ENCODE assay signal across 12 mouse cellular contexts in the genomic region with DNA sequence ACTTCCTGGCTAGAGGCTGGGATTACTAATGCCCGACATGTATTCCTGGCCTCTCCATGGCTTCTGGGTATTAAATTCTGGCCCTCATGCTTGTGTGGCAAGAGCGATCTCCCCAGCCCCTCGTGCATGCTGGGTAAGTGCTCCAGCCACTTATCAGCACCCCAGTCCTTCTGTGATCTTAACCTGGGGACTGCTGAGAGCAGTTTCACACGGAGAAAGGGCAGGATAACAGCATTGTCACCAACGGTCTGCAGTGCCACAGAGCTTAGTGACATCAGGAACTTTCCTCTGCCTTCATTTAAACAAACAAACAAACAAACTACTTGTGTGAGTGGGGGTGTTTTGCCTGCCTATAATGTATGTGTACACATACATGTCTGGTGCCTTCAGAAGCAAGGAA. TPM values are rescaled to one million over a fixed set of nuclear protein-coding genes. Genes with fewer than 3 reads are reported as not detected.
DNase-seq lines count a peak whose midpoint lies in the region; ATAC-seq and TF ChIP-seq lines count a peak whose summit lies in the region.
"Had no signal": no experiment of that assay in that cellular context is flagged by ENCODE, and none has a peak within 500 bp of the region (broad histone marks: within the 10 kb centered on the region; RNA-seq: fewer than 3 reads in every experiment).

No protein-coding gene starts in this region.

- no peak overlapping the region for H3K4me3 ChIP-seq in forebrain, embryonic 13.5 days
- H3K4me3 ChIP-seq in forebrain, embryonic 16.5 days (replicated peaks; ENCODE audit: low read length), result no peak overlapping the region
- H3K4me3 ChIP-seq in kidney, embryonic 16.5 days (ENCODE audit: low read length), result no peak overlapping the region
- H3K4me3 ChIP-seq in embryonic facial prominence, embryonic 13.5 days, result no peak overlapping the region
- peak overlapping the region; percentile 10 to 16; a peak in 2 of 4 replicates for H3K4me3 ChIP-seq in liver, embryonic 14.5 days (ENCODE audit: insufficient read depth in 1 of 2, low read depth in 2 of 2, low read length in 2 of 2)
- H3K4me3 ChIP-seq in thymus, adult 2 months (ENCODE audit: control insufficient read depth, insufficient read depth, low read length), result no peak overlapping the region

- H3K4me2 ChIP-seq in forebrain, embryonic 13.5 days, result peak overlapping the region; percentile 57
- H3K4me2 ChIP-seq in forebrain, embryonic 16.5 days (ENCODE audit: low read length), result no peak overlapping the region
- peak overlapping the region; percentile 60; the same call in 1 of the 2 replicates for H3K4me2 ChIP-seq in kidney, embryonic 16.5 days (replicated peaks; ENCODE audit: low read depth, low read length)
- peak overlapping the region; percentile 66 for H3K4me2 ChIP-seq in embryonic facial prominence, embryonic 13.5 days
- peak overlapping the region; percentile 66 for H3K4me2 ChIP-seq in liver, embryonic 14.5 days (ENCODE audit: low read depth)

- no peaks in the 10 kb centered on the region for H3K36me3 ChIP-seq in forebrain, embryonic 13.5 days (ENCODE audit: poor library complexity, severe bottlenecking)
- no peaks in the 10 kb centered on the region for H3K36me3 ChIP-seq in forebrain, embryonic 16.5 days (ENCODE audit: control insufficient read depth, insufficient read depth)
- no peaks in the 10 kb centered on the region for H3K36me3 ChIP-seq in kidney, embryonic 16.5 days (ENCODE audit: insufficient read depth, low read length)
- no peaks in the 10 kb centered on the region for H3K36me3 ChIP-seq in embryonic facial prominence, embryonic 13.5 days
- no peaks in the 10 kb centered on the region for H3K36me3 ChIP-seq in liver, embryonic 14.5 days (replicated peaks; ENCODE audit: control insufficient read depth, insufficient read depth, low read depth)
- no peaks in the 10 kb centered on the region for H3K36me3 ChIP-seq in thymus, adult 2 months (ENCODE audit: control insufficient read depth, insufficient read depth, low read length)

- TF ChIP-seq POLR2A in thymus, adult 2 months (IDR thresholded peaks at IDR 0.05; ENCODE audit: control insufficient read depth, extremely low read depth, insufficient read depth, low read length, poor library complexity), result no peak

- H3K9me3 ChIP-seq in forebrain, embryonic 13.5 days (replicated peaks), result no peaks in the 10 kb centered on the region
- H3K9me3 ChIP-seq in forebrain, embryonic 16.5 days (ENCODE audit: control insufficient read depth, low read length), result no peaks in the 10 kb centered on the region
- H3K9me3 ChIP-seq in kidney, embryonic 16.5 days (ENCODE audit: low read length), result no peaks in the 10 kb centered on the region
- no peaks in the 10 kb centered on the region for H3K9me3 ChIP-seq in embryonic facial prominence, embryonic 13.5 days
- H3K9me3 ChIP-seq in liver, embryonic 14.5 days (ENCODE audit: control insufficient read depth, low read length), result no peaks in the 10 kb centered on the region

- H3K4me1 ChIP-seq in forebrain, embryonic 13.5 days, result peaks cover 17% of the 10 kb centered on the region
- peaks cover 12% of the 10 kb centered on the region for H3K4me1 ChIP-seq in forebrain, embryonic 16.5 days (replicated peaks; ENCODE audit: control insufficient read depth, insufficient read depth, low read length)
- peaks cover 27% of the 10 kb centered on the region; the same call in 1 of the 2 replicates for H3K4me1 ChIP-seq in kidney, embryonic 16.5 days (ENCODE audit: insufficient read depth, low read length)
- H3K4me1 ChIP-seq in embryonic facial prominence, embryonic 13.5 days, result peaks cover 29% of the 10 kb centered on the region
- peaks cover 3 to 14% of the 10 kb centered on the region in 2 experiments; a peak in 3 of 4 replicates for H3K4me1 ChIP-seq in liver, embryonic 14.5 days (replicated peaks; ENCODE audit: control insufficient read depth in 2 of 2, insufficient read depth in 2 of 2, low read length in 1 of 2)
- H3K4me1 ChIP-seq in thymus, adult 2 months (replicated peaks; ENCODE audit: control insufficient read depth, insufficient read depth, low read length), result peaks cover 44% of the 10 kb centered on the region

- H3K27me3 ChIP-seq in forebrain, embryonic 13.5 days, result peaks cover 57% of the 10 kb centered on the region
- peaks cover 28% of the 10 kb centered on the region for H3K27me3 ChIP-seq in forebrain, embryonic 16.5 days (replicated peaks; ENCODE audit: control insufficient read depth, insufficient read depth, low read length)
- H3K27me3 ChIP-seq in kidney, embryonic 16.5 days (ENCODE audit: insufficient read depth, low read length), result peaks cover 18% of the 10 kb centered on the region
- H3K27me3 ChIP-seq in embryonic facial prominence, embryonic 13.5 days, result peaks cover 56% of the 10 kb centered on the region
- H3K27me3 ChIP-seq in liver, embryonic 14.5 days (ENCODE audit: control insufficient read depth, insufficient read depth, low read length), result peaks cover 19% of the 10 kb centered on the region
- H3K27me3 ChIP-seq in thymus, adult 2 months (ENCODE audit: control insufficient read depth, insufficient read depth, low read length), result no peaks in the 10 kb centered on the region

- no peak for ATAC-seq in forebrain, embryonic 13.5 days
- ATAC-seq in forebrain, embryonic 16.5 days, result no peak
- no peak for ATAC-seq in kidney, embryonic 16.5 days (ENCODE audit: low FRiP score, low TSS enrichment)
- no peak for ATAC-seq in embryonic facial prominence, embryonic 13.5 days (ENCODE audit: insufficient number of reproducible peaks, insufficient read depth, low FRiP score, low TSS enrichment, low read depth)
- ATAC-seq in liver, embryonic 14.5 days (ENCODE audit: insufficient read depth), result peak; percentile 36; the same call in 1 of the 2 replicates

- WGBS in forebrain, embryonic 13.5 days, result 15% methylated on average over 5 of the region's 5 CpGs
- WGBS in forebrain, embryonic 16.5 days, result 13% methylated on average over 5 of the region's 5 CpGs
- WGBS in kidney, embryonic 16.5 days, result 11% methylated on average over 5 of the region's 5 CpGs
- 12% methylated on average over 5 of the region's 5 CpGs for WGBS in embryonic facial prominence, embryonic 13.5 days
- 7% methylated on average over 5 of the region's 5 CpGs for WGBS in liver, embryonic 14.5 days (ENCODE audit: insufficient replicate concordance)
- 83% methylated on average over 5 of the region's 5 CpGs for WGBS in thymus, adult 2 months

- H3K27ac ChIP-seq in forebrain, embryonic 13.5 days, result no peak overlapping the region
- no peak overlapping the region for H3K27ac ChIP-seq in forebrain, embryonic 16.5 days (ENCODE audit: low read length)
- no peak overlapping the region for H3K27ac ChIP-seq in kidney, embryonic 16.5 days (ENCODE audit: low read length)
- no peak overlapping the region for H3K27ac ChIP-seq in embryonic facial prominence, embryonic 13.5 days
- H3K27ac ChIP-seq in liver, embryonic 14.5 days, result no peak overlapping the region
- H3K27ac ChIP-seq in thymus, adult 2 months (ENCODE audit: control insufficient read depth, insufficient read depth, low read length), result no peak overlapping the region

- no peak for DNase-seq in kidney, postnatal 25 days
- no peak for DNase-seq in liver, embryonic 14.5 days (ENCODE audit: low read depth in 3 of 3, low spot score in 3 of 3)
- no peak for DNase-seq in thymus, adult 2 months
- DNase-seq in spleen, postnatal 10 days (ENCODE audit: low spot score in 2 of 2), result no peak
- DNase-seq: adrenal gland, postnatal 14 days; cerebellum, adult 11 months; lung, postnatal 14 days had no signal

- no peak for TF ChIP-seq CTCF in liver, embryonic 14.5 days (IDR thresholded peaks at IDR 0.05; ENCODE audit: low read depth)
- no peak for TF ChIP-seq CTCF in thymus, adult 2 months (IDR thresholded peaks at IDR 0.05; ENCODE audit: borderline replicate concordance, control insufficient read depth, extremely low read depth, insufficient read depth, low read length, poor library complexity)

- 0 out of 2 replicates have a peak, but pooled peaks have one; percentile 17 for TF ChIP-seq EP300 in liver, embryonic 14.5 days (IDR thresholded peaks at IDR 0.05; ENCODE audit: low read depth)

- no peak overlapping the region for H3K9ac ChIP-seq in forebrain, embryonic 13.5 days
- H3K9ac ChIP-seq in forebrain, embryonic 16.5 days (replicated peaks; ENCODE audit: low read depth, low read length), result no peak overlapping the region
- no peak overlapping the region for H3K9ac ChIP-seq in kidney, embryonic 16.5 days (replicated peaks; ENCODE audit: low read length)
- peak overlapping the region; percentile 61; the same call in 1 of the 2 replicates for H3K9ac ChIP-seq in embryonic facial prominence, embryonic 13.5 days
- H3K9ac ChIP-seq in liver, embryonic 14.5 days (replicated peaks), result peak overlapping the region; percentile 23

RNA-seq across cellular contexts. Expression of gene H2-DMb2, which starts 2.9 kb away (rescaled TPM):
- polyA plus RNA-seq in forebrain, embryonic 13.5 days (2015; fragmentation: Nextera tagmentation; extraction: Ambion mirVana), result 0.20 TPM in 1 of 2 replicates, not detected in the other
- polyA plus RNA-seq in forebrain, embryonic 16.5 days (2015; fragmentation: Nextera tagmentation; extraction: Ambion mirVana), result 0.43 and 0.90 TPM in 2 replicates
- 24.5 and 30.3 TPM in 2 replicates for polyA plus RNA-seq in kidney, embryonic 16.5 days (2015; fragmentation: Nextera tagmentation; extraction: Ambion mirVana)
- polyA plus RNA-seq in embryonic facial prominence, embryonic 13.5 days (2015; fragmentation: Nextera tagmentation; extraction: Ambion mirVana), result 0.67 and 1.1 TPM in 2 replicates
- 0.40 and 0.58 TPM in 2 replicates for polyA plus RNA-seq in liver, embryonic 14.5 days (2012; rRNA removed)
- 0.13 and 0.33 TPM in 2 replicates for polyA plus RNA-seq in liver, embryonic 14.5 days (2014; fragmentation: Nextera tagmentation; extraction: Ambion mirVana)
- 119 and 123 TPM in 2 replicates for polyA plus RNA-seq in thymus, adult 2 months (2012; rRNA removed)
- polyA plus RNA-seq: C2C12 had no signal

RNA-seq across cellular contexts. Expression of gene H2-DMb1, which starts 12.6 kb away (rescaled TPM):
- 0.20 TPM in 1 of 2 replicates, not detected in the other for polyA plus RNA-seq in forebrain, embryonic 13.5 days (2015; fragmentation: Nextera tagmentation; extraction: Ambion mirVana)
- 0.66 and 0.98 TPM in 2 replicates for polyA plus RNA-seq in forebrain, embryonic 16.5 days (2015; fragmentation: Nextera tagmentation; extraction: Ambion mirVana)
- polyA plus RNA-seq in kidney, embryonic 16.5 days (2015; fragmentation: Nextera tagmentation; extraction: Ambion mirVana), result 7.2 and 8.6 TPM in 2 replicates
- polyA plus RNA-seq in embryonic facial prominence, embryonic 13.5 days (2015; fragmentation: Nextera tagmentation; extraction: Ambion mirVana), result 2.0 and 2.6 TPM in 2 replicates
- 1.2 TPM in 2 replicates for polyA plus RNA-seq in liver, embryonic 14.5 days (2012; rRNA removed)
- 0.79 and 0.86 TPM in 2 replicates for polyA plus RNA-seq in liver, embryonic 14.5 days (2014; fragmentation: Nextera tagmentation; extraction: Ambion mirVana)
- polyA plus RNA-seq in thymus, adult 2 months (2012; rRNA removed), result 130 and 197 TPM in 2 replicates
- polyA plus RNA-seq: C2C12 had no signal

RNA-seq across cellular contexts. Expression of gene Brd2, which starts 17.8 kb away (rescaled TPM):
- polyA plus RNA-seq in forebrain, embryonic 13.5 days (2015; fragmentation: Nextera tagmentation; extraction: Ambion mirVana), result 124 and 125 TPM in 2 replicates
- 130 and 132 TPM in 2 replicates for polyA plus RNA-seq in forebrain, embryonic 16.5 days (2015; fragmentation: Nextera tagmentation; extraction: Ambion mirVana)
- 117 and 134 TPM in 2 replicates for polyA plus RNA-seq in kidney, embryonic 16.5 days (2015; fragmentation: Nextera tagmentation; extraction: Ambion mirVana)
- polyA plus RNA-seq in embryonic facial prominence, embryonic 13.5 days (2015; fragmentation: Nextera tagmentation; extraction: Ambion mirVana), result 122 and 142 TPM in 2 replicates
- polyA plus RNA-seq in liver, embryonic 14.5 days (2012; rRNA removed), result 46.8 and 48.7 TPM in 2 replicates
- 28.8 and 37.5 TPM in 2 replicates for polyA plus RNA-seq in liver, embryonic 14.5 days (2014; fragmentation: Nextera tagmentation; extraction: Ambion mirVana)
- 236 and 257 TPM in 2 replicates for polyA plus RNA-seq in thymus, adult 2 months (2012; rRNA removed)

RNA-seq across cellular contexts. Expression of gene H2-DMa, which starts 20.9 kb away (rescaled TPM):
- 8.7 and 10.0 TPM in 2 replicates for polyA plus RNA-seq in forebrain, embryonic 13.5 days (2015; fragmentation: Nextera tagmentation; extraction: Ambion mirVana)
- polyA plus RNA-seq in forebrain, embryonic 16.5 days (2015; fragmentation: Nextera tagmentation; extraction: Ambion mirVana), result 12.1 and 15.8 TPM in 2 replicates
- 18.3 and 19.0 TPM in 2 replicates for polyA plus RNA-seq in kidney, embryonic 16.5 days (2015; fragmentation: Nextera tagmentation; extraction: Ambion mirVana)
- 17.2 and 17.6 TPM in 2 replicates for polyA plus RNA-seq in embryonic facial prominence, embryonic 13.5 days (2015; fragmentation: Nextera tagmentation; extraction: Ambion mirVana)
- 2.5 and 3.1 TPM in 2 replicates for polyA plus RNA-seq in liver, embryonic 14.5 days (2012; rRNA removed)
- polyA plus RNA-seq in liver, embryonic 14.5 days (2014; fragmentation: Nextera tagmentation; extraction: Ambion mirVana), result 4.4 and 5.5 TPM in 2 replicates
- 141 and 177 TPM in 2 replicates for polyA plus RNA-seq in thymus, adult 2 months (2012; rRNA removed)

RNA-seq across cellular contexts. Expression of gene Tap1, which starts 47.1 kb away (rescaled TPM):
- polyA plus RNA-seq in forebrain, embryonic 13.5 days (2015; fragmentation: Nextera tagmentation; extraction: Ambion mirVana), result 0.84 and 0.94 TPM in 2 replicates
- polyA plus RNA-seq in forebrain, embryonic 16.5 days (2015; fragmentation: Nextera tagmentation; extraction: Ambion mirVana), result 1.9 and 2.6 TPM in 2 replicates
- 4.7 and 5.5 TPM in 2 replicates for polyA plus RNA-seq in kidney, embryonic 16.5 days (2015; fragmentation: Nextera tagmentation; extraction: Ambion mirVana)
- 8.4 and 9.5 TPM in 2 replicates for polyA plus RNA-seq in embryonic facial prominence, embryonic 13.5 days (2015; fragmentation: Nextera tagmentation; extraction: Ambion mirVana)
- polyA plus RNA-seq in liver, embryonic 14.5 days (2012; rRNA removed), result 1.9 TPM in 2 replicates
- 2.0 and 2.5 TPM in 2 replicates for polyA plus RNA-seq in liver, embryonic 14.5 days (2014; fragmentation: Nextera tagmentation; extraction: Ambion mirVana)
- 197 and 202 TPM in 2 replicates for polyA plus RNA-seq in thymus, adult 2 months (2012; rRNA removed)

Comparison
In these comparisons a context has a peak if more than half of its experiments do, and no peak if none do; other contexts are left out.
1. H3K4me3 ChIP-seq: peak in liver, embryonic 14.5 days (2 of 2); none in forebrain, embryonic 13.5 days (single experiment), forebrain, embryonic 16.5 days (single experiment), kidney, embryonic 16.5 days (single experiment), embryonic facial prominence, embryonic 13.5 days (single experiment) and thymus, adult 2 months (single experiment).
2. H3K9ac ChIP-seq: peak in embryonic facial prominence, embryonic 13.5 days (single experiment) and liver, embryonic 14.5 days (single experiment); none in forebrain, embryonic 13.5 days (single experiment), forebrain, embryonic 16.5 days (single experiment) and kidney, embryonic 16.5 days (single experiment).
3. RNA of gene H2-DMb2, which starts 2.9 kb away (polyA plus RNA-seq): 119 to 123 TPM in thymus, adult 2 months and 24.5 to 30.3 TPM in kidney, embryonic 16.5 days; 0.67 to 1.1 TPM in embryonic facial prominence, embryonic 13.5 days, 0.43 to 0.90 TPM in forebrain, embryonic 16.5 days, 0.13 to 0.58 TPM in liver, embryonic 14.5 days and 0.20 TPM in forebrain, embryonic 13.5 days; every median in the first group is over 10 times any median in the second.
4. RNA of gene H2-DMb1, which starts 12.6 kb away (polyA plus RNA-seq): 130 to 197 TPM in thymus, adult 2 months; 7.2 to 8.6 TPM in kidney, embryonic 16.5 days, 2.0 to 2.6 TPM in embryonic facial prominence, embryonic 13.5 days, 0.79 to 1.2 TPM in liver, embryonic 14.5 days, 0.66 to 0.98 TPM in forebrain, embryonic 16.5 days and 0.20 TPM in forebrain, embryonic 13.5 days; every median in the first group is over 10 times any median in the second.